Mouse (Mus musculus): ENCODE measurements around the gene Mcm7. TPM values are rescaled to one million over a fixed set of nuclear protein-coding genes. Genes with fewer than 3 reads are reported as not detected.

Mcm7 gene
- total and polyA plus RNA-seq, 3 experiments: 202 to 565 (median 255) TPM

- no peak for TF ChIP-seq MYC (IDR thresholded peaks at IDR 0.05; ENCODE audit: low read depth, low read length)
These were observed 23.2 kb upstream of the Mcm7 start (continued) for GRCm38 (mm10) chr5:138195463-138195862.

DNA sequence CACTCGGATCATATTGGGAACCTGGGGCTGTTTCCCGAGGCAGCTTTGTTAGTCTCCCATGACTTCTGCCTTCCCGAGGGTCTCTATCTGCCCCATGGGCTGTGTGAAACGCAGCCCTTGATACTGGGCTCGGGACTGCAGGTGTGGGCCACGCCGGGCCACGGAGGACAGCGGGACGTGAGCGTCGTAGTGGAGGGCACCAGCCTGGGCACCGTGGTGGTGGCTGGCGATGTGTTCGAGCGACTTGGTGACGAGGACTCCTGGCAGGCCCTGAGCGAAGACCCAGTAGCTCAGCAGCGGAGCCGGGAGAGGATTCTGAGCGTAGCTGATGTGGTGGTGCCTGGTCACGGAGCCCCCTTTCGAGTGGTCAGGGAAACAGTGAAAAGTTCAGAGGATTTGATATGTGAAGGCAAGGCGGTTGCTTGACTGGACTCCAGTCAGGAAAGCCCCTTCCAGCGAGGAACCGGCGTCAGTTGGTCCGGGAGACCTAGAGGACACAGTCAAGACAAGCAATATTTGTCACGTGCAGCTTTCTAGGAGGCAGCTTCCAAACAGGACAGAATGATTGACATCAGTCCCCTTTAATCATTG is 22.6 kb upstream of the Mcm7 start:
- H3K79me2 ChIP-seq (ENCODE audit: control insufficient read depth, insufficient read depth, low read length, poor library complexity): peaks cover 4% of the 10 kb centered on the region; the same call in 1 of the 2 replicates
- H3K4me3 ChIP-seq (ENCODE audit: control insufficient read depth in 1 of 2, insufficient read depth in 1 of 2, low read depth in 2 of 2, low read length in 2 of 2): peak overlapping the region; percentile 65
- H3K9me3 ChIP-seq (replicated peaks; ENCODE audit: insufficient read depth, low read length): no peaks in the 10 kb centered on the region
- H3K27me3 ChIP-seq (ENCODE audit: control insufficient read depth in 1 of 2, insufficient read depth in 2 of 2, low read length in 2 of 2): no peaks in the 10 kb centered on the region
- H3K36me3 ChIP-seq (ENCODE audit: control insufficient read depth in 1 of 2, insufficient read depth in 2 of 2, low read length in 2 of 2): peaks cover 0 to 3% of the 10 kb centered on the region in 2 experiments; a peak in 2 of 4 replicates
- peak overlapping the region; percentile 78 for H3K27ac ChIP-seq (ENCODE audit: control insufficient read depth, low read depth, low read length)
- no peaks in the 10 kb centered on the region; a peak in 1 of 4 replicates for H3K4me1 ChIP-seq (ENCODE audit: control insufficient read depth in 1 of 2, insufficient read depth in 2 of 2, low read length in 2 of 2)
- peak; percentile 70 for DNase-seq (ENCODE audit: low read depth, low spot score)
- H3K9ac ChIP-seq (ENCODE audit: control insufficient read depth, low read depth, low read length, poor library complexity, severe bottlenecking): peak overlapping the region; percentile 71
- TF ChIP-seq ELF1 (IDR thresholded peaks at IDR 0.05; ENCODE audit: low read depth, low read length) (no peak), UBTF (IDR thresholded peaks at IDR 0.05; ENCODE audit: borderline replicate concordance, insufficient read depth, low read depth, low read length) (no peak), NELFE (IDR thresholded peaks at IDR 0.05; ENCODE audit: low read depth, low read length) (0 out of 2 replicates have a peak, but pooled peaks have one; percentile 9), CTCF (IDR thresholded peaks at IDR 0.05 in 2 of 3, conservative IDR thresholded peaks at IDR 0.05 in 1 of 3; ENCODE audit: control insufficient read depth in 1 of 3, insufficient read depth in 1 of 3, low read depth in 2 of 3, low read length in 3 of 3, poor library complexity in 1 of 3, severe bottlenecking in 1 of 3) (no peak), ZMIZ1 (IDR thresholded peaks at IDR 0.05; ENCODE audit: low read depth, low read length) (no peak), USF1 (IDR thresholded peaks at IDR 0.05; ENCODE audit: low read depth, low read length) (peak; percentile 85), BHLHE40 (IDR thresholded peaks at IDR 0.05; ENCODE audit: borderline replicate concordance, low read depth, low read length) (peak; percentile 85), GATA1 (IDR thresholded peaks at IDR 0.05; ENCODE audit: low read depth, low read length) (no peak), TAL1 (IDR thresholded peaks at IDR 0.05; ENCODE audit: low read length) (no peak), SIN3A (IDR thresholded peaks at IDR 0.05; ENCODE audit: low read length) (no peak), MAX (IDR thresholded peaks at IDR 0.05; ENCODE audit: low read length) (peak; percentile 80), MYC (IDR thresholded peaks at IDR 0.05; ENCODE audit: low read depth, low read length) (no peak), MXI1 (IDR thresholded peaks at IDR 0.05; ENCODE audit: low read depth, low read length) (peak; percentile 78), MEF2A (IDR thresholded peaks at IDR 0.05; ENCODE audit: extremely low read depth, insufficient replicate concordance, low read depth, low read length, poor library complexity, severe bottlenecking) (no peak), CHD2 (IDR thresholded peaks at IDR 0.05; ENCODE audit: low read length) (no peak), TBP (IDR thresholded peaks at IDR 0.05; ENCODE audit: low read depth, low read length) (no peak), SMC3 (IDR thresholded peaks at IDR 0.05; ENCODE audit: low read depth, low read length) (no peak), MAFK (IDR thresholded peaks at IDR 0.05; ENCODE audit: borderline replicate concordance, low read depth, low read length) (no peak)
